Mouse (Mus musculus) gastrocnemius, postnatal 25 days (tissue): ENCODE measurements around the gene Itga2. TPM values are rescaled to one million over a fixed set of nuclear protein-coding genes. Genes with fewer than 3 reads are reported as not detected.

Source experiments
- DNase-seq: peaks from one replicate; pipeline ENCODE4 v3.0.0; 2022
- long read RNA-seq, 2 experiments: library from polyadenylated mRNA; stranded (forward); transcript quantifications; one replicate each; pipeline ENCODE4 v2.0.0; 2021
- total RNA-seq, 2 experiments: library from RNA; stranded (reverse); gene quantifications; 1 replicate in 1 of 2; 2 replicates in 1 of 2; pipeline ENCODE4 v1.2.3; 2021

Gene Itga2
- 1 to 10 TPM in 1 of 2 experiments, under 1 TPM in 1; 0.54 to 2.7 TPM for total RNA-seq
- long read RNA-seq, experiment 1, partial matches to known transcripts: 0 of 3 reads
- long read RNA-seq, experiment 1, other reads (novel, unspliced or antisense): 3 of 3 reads
- long read RNA-seq, experiment 2, partial matches to known transcripts: 0 of 3 reads
- long read RNA-seq, experiment 2, other reads (novel, unspliced or antisense): 3 of 3 reads

GRCm38 (mm10) chr13:114931775-114932294 is at the start of gene Itga2:
Gene Itga2 (minus strand): TSS chr13:114932100.
- DNase-seq: peak; percentile 38

- no peak for DNase-seq
Observed at GRCm38 (mm10) chr13:114980831-114981419, 49.0 kb upstream of the Itga2 start.

- no peak for DNase-seq
Observed at GRCm38 (mm10) chr13:114974484-114975042, 42.7 kb upstream of the Itga2 start.

GRCm38 (mm10) chr13:114971905-114972304 is 40.0 kb upstream of the Itga2 start:
- DNase-seq: no peak

- peak; percentile 63 for DNase-seq
Observed at GRCm38 (mm10) chr13:114964233-114964632, 32.3 kb upstream of the Itga2 start.

- no peak for DNase-seq
Observed at GRCm38 (mm10) chr13:114954516-114954915, 22.6 kb upstream of the Itga2 start.

- DNase-seq: no peak
Observed at GRCm38 (mm10) chr13:114933541-114933940, 1.6 kb upstream of the Itga2 start.

GRCm38 (mm10) chr13:114930996-114931649 is 777 bp downstream of the Itga2 start:
- no peak for DNase-seq

- no peak for DNase-seq
Observed at GRCm38 (mm10) chr13:114924785-114925184, 7.1 kb downstream of the Itga2 start.

- DNase-seq: no peak
Observed at GRCm38 (mm10) chr13:114923331-114923730, 8.6 kb downstream of the Itga2 start.

GRCm38 (mm10) chr13:114915767-114916166 is 16.1 kb downstream of the Itga2 start:
- DNase-seq: no peak

- DNase-seq: no peak
Observed at GRCm38 (mm10) chr13:114914963-114915362, 16.9 kb downstream of the Itga2 start.

- no peak for DNase-seq
Observed at GRCm38 (mm10) chr13:114914559-114914958, 17.3 kb downstream of the Itga2 start.

- DNase-seq: no peak
Observed at GRCm38 (mm10) chr13:114910629-114911028, 21.3 kb downstream of the Itga2 start.

- DNase-seq: no peak
Observed at GRCm38 (mm10) chr13:114909514-114909913, 22.4 kb downstream of the Itga2 start.

GRCm38 (mm10) chr13:114907876-114908275 is 24.0 kb downstream of the Itga2 start:
- no peak for DNase-seq

GRCm38 (mm10) chr13:114896751-114897386 is 35.0 kb downstream of the Itga2 start:
- DNase-seq: peak; percentile 67

- DNase-seq: no peak
Observed at GRCm38 (mm10) chr13:114895896-114896295, 36.0 kb downstream of the Itga2 start.

- DNase-seq: no peak
Observed at GRCm38 (mm10) chr13:114894718-114895117, 37.2 kb downstream of the Itga2 start.

GRCm38 (mm10) chr13:114891655-114892054 is 40.2 kb downstream of the Itga2 start:
- no peak for DNase-seq

- DNase-seq: no peak
Observed at GRCm38 (mm10) chr13:114887695-114888094, 44.2 kb downstream of the Itga2 start.

GRCm38 (mm10) chr13:114887293-114887692 is 44.6 kb downstream of the Itga2 start:
- no peak for DNase-seq
